Mouse (Mus musculus): Measurements from ENCODE around the gene Mcf2l.

Gene Mcf2l

GRCm38 (mm10) chr8:12874194-12874791, 687 bp downstream of the Mcf2l start:
- DNase-seq (ENCODE audit: low spot score in 2 of 2), result no peak

GRCm38 (mm10) chr8:12874971-12875370, 1.4 kb downstream of the Mcf2l start:
- DNase-seq (ENCODE audit: low spot score in 2 of 2), result no peak

- DNase-seq (ENCODE audit: low spot score in 2 of 2), result no peak
Observed at GRCm38 (mm10) chr8:12877126-12877525, 3.5 kb downstream of the Mcf2l start.

- DNase-seq (ENCODE audit: low spot score in 2 of 2), result no peak
Observed at GRCm38 (mm10) chr8:12880163-12880562, 6.6 kb downstream of the Mcf2l start.

GRCm38 (mm10) chr8:12883051-12884004, 9.7 kb downstream of the Mcf2l start:
- no peak for DNase-seq (ENCODE audit: low spot score in 2 of 2)

- no peak for DNase-seq (ENCODE audit: low spot score in 2 of 2)
Observed at GRCm38 (mm10) chr8:12887772-12888435, 14.3 kb downstream of the Mcf2l start.

GRCm38 (mm10) chr8:12889046-12889598, 15.5 kb downstream of the Mcf2l start:
- no peak for DNase-seq (ENCODE audit: low spot score in 2 of 2)

GRCm38 (mm10) chr8:12892882-12893446, 19.4 kb downstream of the Mcf2l start:
- DNase-seq (ENCODE audit: low spot score in 2 of 2), result no peak

GRCm38 (mm10) chr8:12893797-12894578, 20.4 kb downstream of the Mcf2l start:
- DNase-seq (ENCODE audit: low spot score in 2 of 2), result no peak

- DNase-seq (ENCODE audit: low spot score in 2 of 2), result no peak
Observed at GRCm38 (mm10) chr8:12894783-12895534, 21.4 kb downstream of the Mcf2l start.

- no peak for DNase-seq (ENCODE audit: low spot score in 2 of 2)
Observed at GRCm38 (mm10) chr8:12895535-12896150, 22.0 kb downstream of the Mcf2l start.

GRCm38 (mm10) chr8:12896494-12897373, 23.1 kb downstream of the Mcf2l start:
- peak; percentile 27 to 58 for DNase-seq (ENCODE audit: low spot score in 2 of 2)

- no peak for DNase-seq (ENCODE audit: low spot score in 2 of 2)
Observed at GRCm38 (mm10) chr8:12897815-12898214, 24.2 kb downstream of the Mcf2l start.

- no peak for DNase-seq (ENCODE audit: low spot score in 2 of 2)
Observed at GRCm38 (mm10) chr8:12903790-12904415, 30.3 kb downstream of the Mcf2l start.

GRCm38 (mm10) chr8:12905122-12905521, 31.5 kb downstream of the Mcf2l start:
- no peak for DNase-seq (ENCODE audit: low spot score in 2 of 2)

- no peak for DNase-seq (ENCODE audit: low spot score in 2 of 2)
Observed at GRCm38 (mm10) chr8:12905599-12906321, 32.2 kb downstream of the Mcf2l start.

- no peak for DNase-seq (ENCODE audit: low spot score in 2 of 2)
Observed at GRCm38 (mm10) chr8:12906597-12906996, 33.0 kb downstream of the Mcf2l start.

GRCm38 (mm10) chr8:12907730-12908129, 34.1 kb downstream of the Mcf2l start:
- DNase-seq (ENCODE audit: low spot score in 2 of 2), result no peak
